Mouse (Mus musculus) gastrocnemius, postnatal 25 days (tissue): ENCODE results near the gene Ctnnd2. TPM values are rescaled to one million over a fixed set of nuclear protein-coding genes. Genes with fewer than 3 reads are reported as not detected.

Source experiments
- DNase-seq: peaks from one replicate; pipeline ENCODE4 v3.0.0; 2022
- total RNA-seq, 2 experiments: library from RNA; stranded (reverse); gene quantifications; 1 replicate in 1 of 2; 2 replicates in 1 of 2; pipeline ENCODE4 v1.2.3; 2021

Gene Ctnnd2
- total RNA-seq, 2 experiments from 2014 or later, result 0.35 TPM; not detected in 1

GRCm38 (mm10) chr15:30515425-30515824 lies 343.0 kb downstream of the Ctnnd2 start:
- no peak for DNase-seq

- DNase-seq, result no peak
Observed at GRCm38 (mm10) chr15:30541459-30541858, 369.1 kb downstream of the Ctnnd2 start.

- DNase-seq, result no peak
Observed at GRCm38 (mm10) chr15:30548263-30548662, 375.9 kb downstream of the Ctnnd2 start.

GRCm38 (mm10) chr15:30550956-30551355 lies 378.6 kb downstream of the Ctnnd2 start:
- no peak for DNase-seq

- no peak for DNase-seq
Observed at GRCm38 (mm10) chr15:30553910-30554406, 381.6 kb downstream of the Ctnnd2 start.

GRCm38 (mm10) chr15:30555787-30556186 lies 383.4 kb downstream of the Ctnnd2 start:
- no peak for DNase-seq

GRCm38 (mm10) chr15:30562375-30562774 lies 390.0 kb downstream of the Ctnnd2 start:
- DNase-seq, result no peak

- no peak for DNase-seq
Observed at GRCm38 (mm10) chr15:30564594-30564993, 392.2 kb downstream of the Ctnnd2 start.

- DNase-seq, result no peak
Observed at GRCm38 (mm10) chr15:30570254-30570800, 397.9 kb downstream of the Ctnnd2 start.

GRCm38 (mm10) chr15:30587446-30587845 lies 415.1 kb downstream of the Ctnnd2 start:
- DNase-seq, result no peak

- DNase-seq, result no peak
Observed at GRCm38 (mm10) chr15:30590865-30591264, 418.5 kb downstream of the Ctnnd2 start.

- no peak for DNase-seq
Observed at GRCm38 (mm10) chr15:30595507-30595906, 423.1 kb downstream of the Ctnnd2 start.

GRCm38 (mm10) chr15:30610613-30611012 lies 438.2 kb downstream of the Ctnnd2 start:
- peak; percentile 6 for DNase-seq

GRCm38 (mm10) chr15:30615451-30615850 lies 443.1 kb downstream of the Ctnnd2 start:
- no peak for DNase-seq

- DNase-seq, result no peak
Observed at GRCm38 (mm10) chr15:30616861-30617260, 444.5 kb downstream of the Ctnnd2 start.

- no peak for DNase-seq
Observed at GRCm38 (mm10) chr15:30617932-30618331, 445.5 kb downstream of the Ctnnd2 start.

- no peak for DNase-seq
Observed at GRCm38 (mm10) chr15:30628524-30628923, 456.1 kb downstream of the Ctnnd2 start.

- no peak for DNase-seq
Observed at GRCm38 (mm10) chr15:30632113-30632735, 459.8 kb downstream of the Ctnnd2 start.

GRCm38 (mm10) chr15:30633917-30634316 lies 461.5 kb downstream of the Ctnnd2 start:
- DNase-seq, result no peak

GRCm38 (mm10) chr15:30634522-30634921 lies 462.1 kb downstream of the Ctnnd2 start:
- DNase-seq, result no peak

- DNase-seq, result no peak
Observed at GRCm38 (mm10) chr15:30640651-30641050, 468.3 kb downstream of the Ctnnd2 start.

- no peak for DNase-seq
Observed at GRCm38 (mm10) chr15:30645688-30646087, 473.3 kb downstream of the Ctnnd2 start.

GRCm38 (mm10) chr15:30646501-30647431 lies 474.4 kb downstream of the Ctnnd2 start:
- DNase-seq, result no peak
